Mouse (Mus musculus) forebrain, embryonic 10.5 days (tissue): ENCODE results near the gene Tcstv3. TPM values are rescaled to one million over a fixed set of nuclear protein-coding genes. Genes with fewer than 3 reads are reported as not detected.
"Not testable (repeated sequence)": the region's sequence is repeated elsewhere in the genome, so short reads cannot be mapped to it uniquely, and the experiment has no call there.

Experiments used
- DNase-seq: peaks from one replicate; pipeline ENCODE4 v3.0.0-alpha.2; 2017; ENCODE audit warnings: low spot score; ENCODE audit errors: extremely low spot score
- H3K27ac ChIP-seq: fragments of 300-500 bp; sonication (generic); 2 replicates; pipeline ENCODE4 v1.5.1; 2016; ENCODE audit warnings: mild to moderate bottlenecking
- H3K27me3 ChIP-seq: fragments of 300-500 bp; sonication (generic); 2 replicates; pipeline ENCODE4 v1.6.1; 2016; ENCODE audit warnings: mild to moderate bottlenecking; ENCODE audit not compliant: poor library complexity, severe bottlenecking
- H3K36me3 ChIP-seq: fragments of 300-500 bp; sonication (generic); replicated peaks from 2 replicates; pipeline ENCODE4 v1.6.1; 2016; ENCODE audit warnings: mild to moderate bottlenecking, moderate library complexity
- H3K4me1 ChIP-seq: fragments of 300-500 bp; sonication (generic); 2 replicates; pipeline ENCODE4 v1.6.1; 2016
- H3K4me3 ChIP-seq: fragments of 300-500 bp; sonication (generic); 2 replicates; pipeline ENCODE4 v1.5.1; 2016; ENCODE audit warnings: mild to moderate bottlenecking, moderate library complexity
- H3K9me3 ChIP-seq: fragments of 300-500 bp; sonication (generic); 2 replicates; pipeline ENCODE4 v1.6.1; 2016; ENCODE audit warnings: mild to moderate bottlenecking, moderate library complexity
- WGBS: fragments of 180-500 bp; shearing (Covaris S2); methylation state at CpG from one replicate; pipeline ENCODE4 v1.1.7; 2016; 5-methylcytosine and 5-hydroxymethylcytosine counted together
- polyA plus RNA-seq: library from polyadenylated mRNA; unstranded; fragments of >200 nt; fragmentation: Nextera tagmentation; extraction: Ambion mirVana; gene quantifications from 2 replicates; pipeline ENCODE4 v1.2.1, GENCODE M21; 2016

Tcstv3 gene
- polyA plus RNA-seq: not detected in 2 replicates

GRCm38 (mm10) chr13:120316578-120316977, at the start of gene Tcstv3:
TSS of gene Tcstv3 (plus strand) at chr13:120316878.
- not testable (repeated sequence) for H3K27me3 ChIP-seq, H3K4me1 ChIP-seq, H3K9me3 ChIP-seq, H3K36me3 ChIP-seq, H3K27ac ChIP-seq, H3K4me3 ChIP-seq, DNase-seq
- WGBS: 80% methylated on average over 3 of the region's 3 CpGs

- H3K27me3 ChIP-seq, H3K9me3 ChIP-seq, H3K27ac ChIP-seq, H3K4me1 ChIP-seq, H3K36me3 ChIP-seq, H3K4me3 ChIP-seq, DNase-seq: not testable (repeated sequence)
- 28% methylated on average over 2 of the region's 2 CpGs for WGBS
These were observed 38.8 kb upstream of the Tcstv3 start for GRCm38 (mm10) chr13:120277837-120278236.

GRCm38 (mm10) chr13:120278784-120279183, 37.9 kb upstream of the Tcstv3 start:
- Histone ChIP-seq H3K27me3 (no peaks in the 10 kb centered on the region), H3K4me3 (no peak overlapping the region)
- WGBS: 86% methylated on average over 9 of the region's 9 CpGs

GRCm38 (mm10) chr13:120299324-120299894, 17.3 kb upstream of the Tcstv3 start:
- WGBS: 73% methylated on average over 1 of the region's 1 CpGs

More at GRCm38 (mm10) chr13:120278784-120279183, 37.9 kb upstream of the Tcstv3 start:
- Histone ChIP-seq H3K27ac (no peak overlapping the region), H3K4me1 (no peaks in the 10 kb centered on the region), H3K9me3 (no peaks in the 10 kb centered on the region), H3K36me3 (no peaks in the 10 kb centered on the region)
- DNase-seq: no peak

GRCm38 (mm10) chr13:120299991-120300442, 16.7 kb upstream of the Tcstv3 start, which contains the start of gene BC147527:
TSS of gene BC147527 (plus strand) at chr13:120300392.
- Histone ChIP-seq H3K9me3 (no peaks in the 10 kb centered on the region), H3K36me3 (no peaks in the 10 kb centered on the region), H3K4me1 (no peaks in the 10 kb centered on the region), H3K27me3 (no peaks in the 10 kb centered on the region), H3K4me3 (no peak within 1 kb of the TSS), H3K27ac (no peak within 1 kb of the TSS)
- DNase-seq: no peak
- WGBS: 55% methylated on average over 2 of the region's 2 CpGs

More at GRCm38 (mm10) chr13:120299324-120299894, 17.3 kb upstream of the Tcstv3 start:
- Histone ChIP-seq H3K27ac (no peak overlapping the region), H3K27me3 (no peaks in the 10 kb centered on the region), H3K36me3 (no peaks in the 10 kb centered on the region), H3K4me1 (no peaks in the 10 kb centered on the region), H3K9me3 (no peaks in the 10 kb centered on the region), H3K4me3 (no peak overlapping the region)
- DNase-seq: no peak

GRCm38 (mm10) chr13:120300853-120301252, 15.8 kb upstream of the Tcstv3 start:
- Histone ChIP-seq H3K4me3 (no peak overlapping the region), H3K27me3 (no peaks in the 10 kb centered on the region), H3K36me3 (no peaks in the 10 kb centered on the region), H3K9me3 (no peaks in the 10 kb centered on the region), H3K27ac (no peak overlapping the region), H3K4me1 (no peaks in the 10 kb centered on the region)
- no peak for DNase-seq
- 87% methylated on average over 4 of the region's 4 CpGs for WGBS

- Histone ChIP-seq H3K4me3 (no peak overlapping the region), H3K27me3 (no peaks in the 10 kb centered on the region; the same call in 1 of the 2 replicates), H3K9me3 (no peaks in the 10 kb centered on the region), H3K4me1 (no peaks in the 10 kb centered on the region), H3K27ac (no peak overlapping the region), H3K36me3 (no peaks in the 10 kb centered on the region)
- 83% methylated on average over 4 of the region's 4 CpGs for WGBS
- no peak for DNase-seq
These were observed 5.9 kb upstream of the Tcstv3 start for GRCm38 (mm10) chr13:120310749-120311148.

GRCm38 (mm10) chr13:120313584-120313983, 3.1 kb upstream of the Tcstv3 start:
- Histone ChIP-seq H3K27me3 (no peaks in the 10 kb centered on the region; the same call in 1 of the 2 replicates), H3K36me3 (no peaks in the 10 kb centered on the region), H3K4me1 (no peaks in the 10 kb centered on the region), H3K27ac (no peak overlapping the region), H3K9me3 (no peaks in the 10 kb centered on the region), H3K4me3 (no peak overlapping the region)
- 51% methylated on average over 14 of the region's 14 CpGs for WGBS
- DNase-seq: no peak

GRCm38 (mm10) chr13:120320183-120320582, 3.5 kb downstream of the Tcstv3 start:
- Histone ChIP-seq H3K4me1 (no peaks in the 10 kb centered on the region), H3K36me3 (no peaks in the 10 kb centered on the region), H3K9me3 (peaks cover 4% of the 10 kb centered on the region; the same call in 1 of the 2 replicates), H3K4me3 (no peak overlapping the region), H3K27ac (no peak overlapping the region), H3K27me3 (no peaks in the 10 kb centered on the region)
- DNase-seq: no peak
- 64% methylated on average over 3 of the region's 3 CpGs for WGBS

- 97% methylated on average over 1 of the region's 1 CpGs for WGBS
- no peaks in the 10 kb centered on the region for H3K36me3 ChIP-seq
- no peaks in the 10 kb centered on the region for H3K27me3 ChIP-seq
- H3K27ac ChIP-seq: no peak overlapping the region
- H3K9me3 ChIP-seq: peaks cover 4% of the 10 kb centered on the region; the same call in 1 of the 2 replicates
- H3K4me3 ChIP-seq: no peak overlapping the region
- no peak for DNase-seq
- H3K4me1 ChIP-seq: no peaks in the 10 kb centered on the region
These were observed 4.0 kb downstream of the Tcstv3 start for GRCm38 (mm10) chr13:120320721-120321120.

Other genes starting within 250 kb of the Tcstv3 start
- gene Gm20767, start 176.6 kb upstream of the Tcstv3 start, polyA plus RNA-seq: not detected in 2 replicates
- not detected in 2 replicates for gene Gm21818, start 144.4 kb upstream of the Tcstv3 start, polyA plus RNA-seq
- gene Gm21762, start 100.9 kb upstream of the Tcstv3 start, polyA plus RNA-seq: not detected in 2 replicates
- gene Gm21731, start 77.8 kb upstream of the Tcstv3 start, polyA plus RNA-seq: not detected in 2 replicates
- not detected in 2 replicates for gene AF067061, start 53.8 kb upstream of the Tcstv3 start, polyA plus RNA-seq
- gene BC147527, start 16.5 kb upstream of the Tcstv3 start, polyA plus RNA-seq: 0.14 TPM in 1 of 2 replicates, not detected in the other